Mouse (Mus musculus): ENCODE measurements around the gene Palm2. TPM values are rescaled to one million over a fixed set of nuclear protein-coding genes. Genes with fewer than 3 reads are reported as not detected.

Gene Palm2
- polyA plus RNA-seq, 1 experiment from 2014 or later, result 10.2 TPM

GRCm38 (mm10) chr4:57640971-57641370, 206.9 kb downstream of the Palm2 start:
- WGBS, result 74% methylated on average over 3 of the region's 3 CpGs
- no peak for ATAC-seq (ENCODE audit: low FRiP score, low TSS enrichment)
- H3K4me3 ChIP-seq (replicated peaks; ENCODE audit: low read depth, low read length), result no peak overlapping the region
- H3K4me2 ChIP-seq (ENCODE audit: low read length), result no peak overlapping the region
- DNase-seq, result peak; percentile 21
- no peaks in the 10 kb centered on the region for H3K36me3 ChIP-seq (ENCODE audit: control insufficient read depth, insufficient read depth, low read length)
- H3K9ac ChIP-seq (replicated peaks; ENCODE audit: low read length), result no peak overlapping the region
- H3K4me1 ChIP-seq (ENCODE audit: control insufficient read depth, insufficient read depth, low read length), result peaks cover 5% of the 10 kb centered on the region; the same call in 1 of the 2 replicates
- no peaks in the 10 kb centered on the region for H3K9me3 ChIP-seq (ENCODE audit: control insufficient read depth, low read length)
- no peaks in the 10 kb centered on the region for H3K27me3 ChIP-seq (ENCODE audit: control insufficient read depth, insufficient read depth, low read length)
- H3K27ac ChIP-seq (replicated peaks; ENCODE audit: low read depth, low read length), result no peak overlapping the region

GRCm38 (mm10) chr4:57650994-57651393, 216.9 kb downstream of the Palm2 start:
- no peak overlapping the region for H3K9ac ChIP-seq (replicated peaks; ENCODE audit: low read length)
- 71% methylated on average over 1 of the region's 1 CpGs for WGBS
- ATAC-seq (ENCODE audit: low FRiP score, low TSS enrichment), result no peak
- H3K9me3 ChIP-seq (ENCODE audit: control insufficient read depth, low read length), result no peaks in the 10 kb centered on the region
- no peaks in the 10 kb centered on the region for H3K4me1 ChIP-seq (ENCODE audit: control insufficient read depth, insufficient read depth, low read length)
- H3K4me3 ChIP-seq (replicated peaks; ENCODE audit: low read depth, low read length), result no peak overlapping the region
- no peaks in the 10 kb centered on the region for H3K36me3 ChIP-seq (ENCODE audit: control insufficient read depth, insufficient read depth, low read length)
- H3K27me3 ChIP-seq (ENCODE audit: control insufficient read depth, insufficient read depth, low read length), result no peaks in the 10 kb centered on the region
- DNase-seq, result no peak
- H3K27ac ChIP-seq (replicated peaks; ENCODE audit: low read depth, low read length), result no peak overlapping the region
- no peak overlapping the region for H3K4me2 ChIP-seq (ENCODE audit: low read length)

- Histone ChIP-seq H3K36me3 (ENCODE audit: control insufficient read depth, insufficient read depth, low read length) (no peaks in the 10 kb centered on the region), H3K4me1 (ENCODE audit: control insufficient read depth, insufficient read depth, low read length) (no peaks in the 10 kb centered on the region), H3K9me3 (ENCODE audit: control insufficient read depth, low read length) (no peaks in the 10 kb centered on the region), H3K27ac (replicated peaks; ENCODE audit: low read depth, low read length) (no peak overlapping the region), H3K4me2 (ENCODE audit: low read length) (no peak overlapping the region), H3K4me3 (replicated peaks; ENCODE audit: low read depth, low read length) (no peak overlapping the region), H3K27me3 (ENCODE audit: control insufficient read depth, insufficient read depth, low read length) (no peaks in the 10 kb centered on the region), H3K9ac (replicated peaks; ENCODE audit: low read length) (no peak overlapping the region)
- ATAC-seq (ENCODE audit: low FRiP score, low TSS enrichment) (no peak), DNase-seq (no peak)
- WGBS, result 90% methylated on average over 8 of the region's 8 CpGs
Measured at GRCm38 (mm10) chr4:57651547-57651946, 217.5 kb downstream of the Palm2 start.

GRCm38 (mm10) chr4:57652185-57652904, 218.3 kb downstream of the Palm2 start:
- H3K27me3 ChIP-seq (ENCODE audit: control insufficient read depth, insufficient read depth, low read length), result no peaks in the 10 kb centered on the region
- no peak overlapping the region for H3K9ac ChIP-seq (replicated peaks; ENCODE audit: low read length)
- H3K9me3 ChIP-seq (ENCODE audit: control insufficient read depth, low read length), result no peaks in the 10 kb centered on the region
- no peak overlapping the region for H3K4me2 ChIP-seq (ENCODE audit: low read length)
- no peaks in the 10 kb centered on the region for H3K36me3 ChIP-seq (ENCODE audit: control insufficient read depth, insufficient read depth, low read length)
- H3K27ac ChIP-seq (replicated peaks; ENCODE audit: low read depth, low read length), result no peak overlapping the region
- H3K4me3 ChIP-seq (replicated peaks; ENCODE audit: low read depth, low read length), result no peak overlapping the region
- WGBS, result 81% methylated on average over 5 of the region's 5 CpGs
- ATAC-seq (ENCODE audit: low FRiP score, low TSS enrichment), result no peak
- H3K4me1 ChIP-seq (ENCODE audit: control insufficient read depth, insufficient read depth, low read length), result no peaks in the 10 kb centered on the region
- DNase-seq, result no peak

- Histone ChIP-seq H3K27me3 (ENCODE audit: control insufficient read depth, insufficient read depth, low read length) (no peaks in the 10 kb centered on the region), H3K36me3 (ENCODE audit: control insufficient read depth, insufficient read depth, low read length) (no peaks in the 10 kb centered on the region), H3K4me3 (replicated peaks; ENCODE audit: low read depth, low read length) (no peak overlapping the region), H3K4me2 (ENCODE audit: low read length) (no peak overlapping the region), H3K27ac (replicated peaks; ENCODE audit: low read depth, low read length) (no peak overlapping the region), H3K9me3 (ENCODE audit: control insufficient read depth, low read length) (no peaks in the 10 kb centered on the region), H3K4me1 (ENCODE audit: control insufficient read depth, insufficient read depth, low read length) (peaks cover 10% of the 10 kb centered on the region), H3K9ac (replicated peaks; ENCODE audit: low read length) (no peak overlapping the region)
- WGBS, result 80% methylated on average over 1 of the region's 1 CpGs
- DNase-seq (no peak), ATAC-seq (ENCODE audit: low FRiP score, low TSS enrichment) (no peak)
Measured at GRCm38 (mm10) chr4:57655966-57656365, 221.9 kb downstream of the Palm2 start.

- H3K9me3 ChIP-seq (ENCODE audit: control insufficient read depth, low read length), result no peaks in the 10 kb centered on the region
- no peaks in the 10 kb centered on the region for H3K36me3 ChIP-seq (ENCODE audit: control insufficient read depth, insufficient read depth, low read length)
- ATAC-seq (ENCODE audit: low FRiP score, low TSS enrichment) (no peak), DNase-seq (no peak)
- WGBS, result 96% methylated on average over 12 of the region's 12 CpGs
- H3K4me3 ChIP-seq (replicated peaks; ENCODE audit: low read depth, low read length), result no peak overlapping the region
- no peak overlapping the region for H3K27ac ChIP-seq (replicated peaks; ENCODE audit: low read depth, low read length)
- no peak overlapping the region for H3K9ac ChIP-seq (replicated peaks; ENCODE audit: low read length)
- no peak overlapping the region for H3K4me2 ChIP-seq (ENCODE audit: low read length)
- no peaks in the 10 kb centered on the region for H3K27me3 ChIP-seq (ENCODE audit: control insufficient read depth, insufficient read depth, low read length)
- peaks cover 10% of the 10 kb centered on the region for H3K4me1 ChIP-seq (ENCODE audit: control insufficient read depth, insufficient read depth, low read length)
Measured at GRCm38 (mm10) chr4:57656388-57656787, 222.3 kb downstream of the Palm2 start.

GRCm38 (mm10) chr4:57656861-57657260, 222.8 kb downstream of the Palm2 start:
- Histone ChIP-seq H3K36me3 (ENCODE audit: control insufficient read depth, insufficient read depth, low read length) (no peaks in the 10 kb centered on the region), H3K9ac (replicated peaks; ENCODE audit: low read length) (no peak overlapping the region), H3K9me3 (ENCODE audit: control insufficient read depth, low read length) (no peaks in the 10 kb centered on the region), H3K27ac (replicated peaks; ENCODE audit: low read depth, low read length) (no peak overlapping the region), H3K4me1 (ENCODE audit: control insufficient read depth, insufficient read depth, low read length) (peaks cover 10% of the 10 kb centered on the region), H3K27me3 (ENCODE audit: control insufficient read depth, insufficient read depth, low read length) (no peaks in the 10 kb centered on the region), H3K4me2 (ENCODE audit: low read length) (no peak overlapping the region), H3K4me3 (replicated peaks; ENCODE audit: low read depth, low read length) (no peak overlapping the region)
- 95% methylated on average over 3 of the region's 3 CpGs for WGBS
- ATAC-seq (ENCODE audit: low FRiP score, low TSS enrichment) (no peak), DNase-seq (no peak)

GRCm38 (mm10) chr4:57660470-57660869, 226.4 kb downstream of the Palm2 start:
- Histone ChIP-seq H3K27ac (replicated peaks; ENCODE audit: low read depth, low read length) (peak overlapping the region; percentile 66), H3K9ac (replicated peaks; ENCODE audit: low read length) (no peak overlapping the region), H3K4me3 (replicated peaks; ENCODE audit: low read depth, low read length) (no peak overlapping the region), H3K9me3 (ENCODE audit: control insufficient read depth, low read length) (no peaks in the 10 kb centered on the region), H3K4me1 (ENCODE audit: control insufficient read depth, insufficient read depth, low read length) (peaks cover 10% of the 10 kb centered on the region), H3K36me3 (ENCODE audit: control insufficient read depth, insufficient read depth, low read length) (no peaks in the 10 kb centered on the region), H3K27me3 (ENCODE audit: control insufficient read depth, insufficient read depth, low read length) (no peaks in the 10 kb centered on the region), H3K4me2 (ENCODE audit: low read length) (0 out of 2 replicates have a peak overlapping the region, but pooled peaks have one; percentile 5)
- peak; percentile 69 for ATAC-seq (ENCODE audit: low FRiP score, low TSS enrichment)
- peak; percentile 64 for DNase-seq
- WGBS, result 6% methylated on average over 4 of the region's 4 CpGs

- no peak overlapping the region for H3K9ac ChIP-seq (replicated peaks; ENCODE audit: low read length)
- no peak for ATAC-seq (ENCODE audit: low FRiP score, low TSS enrichment)
- no peaks in the 10 kb centered on the region for H3K36me3 ChIP-seq (ENCODE audit: control insufficient read depth, insufficient read depth, low read length)
- H3K4me3 ChIP-seq (replicated peaks; ENCODE audit: low read depth, low read length), result no peak overlapping the region
- no peaks in the 10 kb centered on the region for H3K9me3 ChIP-seq (ENCODE audit: control insufficient read depth, low read length)
- WGBS, result 81% methylated on average over 3 of the region's 3 CpGs
- no peaks in the 10 kb centered on the region for H3K4me1 ChIP-seq (ENCODE audit: control insufficient read depth, insufficient read depth, low read length)
- no peak for DNase-seq
- H3K27ac ChIP-seq (replicated peaks; ENCODE audit: low read depth, low read length), result no peak overlapping the region
- no peaks in the 10 kb centered on the region for H3K27me3 ChIP-seq (ENCODE audit: control insufficient read depth, insufficient read depth, low read length)
- H3K4me2 ChIP-seq (ENCODE audit: low read length), result no peak overlapping the region
Measured at GRCm38 (mm10) chr4:57666101-57666500, 232.1 kb downstream of the Palm2 start.
